Mouse (Mus musculus): Measurements from ENCODE around the gene Mettl26. TPM values are rescaled to one million over a fixed set of nuclear protein-coding genes. Genes with fewer than 3 reads are reported as not detected.

The Mettl26 gene
- polyA plus RNA-seq, 1 experiment, result 6.4 TPM

DNA sequence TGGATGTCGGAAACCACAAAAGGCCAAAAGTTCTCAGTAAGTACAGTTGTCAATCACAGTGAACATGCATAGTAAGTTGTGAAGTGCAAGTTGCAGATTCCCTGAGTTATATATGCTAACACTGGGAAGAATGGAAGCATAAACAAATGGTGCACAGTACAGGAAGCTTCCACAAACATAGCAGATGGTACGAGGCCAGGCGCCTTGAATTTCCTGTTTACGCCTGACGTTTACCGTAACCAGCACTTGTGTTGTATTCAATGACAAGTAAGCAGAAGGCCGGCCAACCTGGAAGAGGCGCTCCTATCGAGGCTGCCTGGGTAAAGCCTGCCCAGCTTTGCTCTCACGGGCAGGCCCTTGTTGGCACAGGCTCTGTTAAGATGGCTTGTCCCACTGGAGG lies 12.6 kb downstream of the Mettl26 start:
- H3K36me3 ChIP-seq (ENCODE audit: control insufficient read depth), result peaks cover 44% of the 10 kb centered on the region
- H3K4me3 ChIP-seq (replicated peaks), result no peak overlapping the region
- no peak for TF ChIP-seq TAL1 (IDR thresholded peaks at IDR 0.05; ENCODE audit: low read length)
- TF ChIP-seq GATA1 (IDR thresholded peaks at IDR 0.05; ENCODE audit: low read length), result no peak
- H3K27me3 ChIP-seq (ENCODE audit: control insufficient read depth), result no peaks in the 10 kb centered on the region
- H3K4me1 ChIP-seq (ENCODE audit: control insufficient read depth), result peaks cover 10% of the 10 kb centered on the region
- H3K9me3 ChIP-seq (ENCODE audit: control insufficient read depth, low read length), result no peaks in the 10 kb centered on the region

DNA sequence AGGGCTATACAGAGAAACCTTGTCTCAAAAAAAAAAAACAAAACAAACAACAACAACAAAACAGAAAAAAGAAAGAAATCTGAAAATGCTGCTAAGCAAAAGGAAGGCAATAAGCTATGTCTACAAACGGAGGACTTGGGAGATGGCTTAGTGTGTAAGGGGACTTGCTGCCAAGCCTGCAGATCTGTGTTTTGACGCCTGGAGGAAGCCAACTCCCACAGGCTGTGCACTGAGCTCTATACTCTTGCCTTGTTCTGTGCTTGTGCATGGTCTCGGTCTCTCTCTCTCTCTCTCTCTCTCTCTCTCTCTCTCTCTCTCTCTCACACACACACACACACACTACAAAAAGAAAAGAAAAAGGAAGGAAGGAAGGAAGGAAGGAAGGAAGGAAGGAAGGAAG lies 14.0 kb downstream of the Mettl26 start:
- no peaks in the 10 kb centered on the region for H3K9me3 ChIP-seq (ENCODE audit: control insufficient read depth, low read length)
- peaks cover 6% of the 10 kb centered on the region for H3K4me1 ChIP-seq (ENCODE audit: control insufficient read depth)
- H3K4me3 ChIP-seq (replicated peaks), result no peak overlapping the region
- TF ChIP-seq TAL1 (IDR thresholded peaks at IDR 0.05; ENCODE audit: low read length) (no peak), GATA1 (IDR thresholded peaks at IDR 0.05; ENCODE audit: low read length) (no peak)
- H3K36me3 ChIP-seq (ENCODE audit: control insufficient read depth), result peaks cover 30% of the 10 kb centered on the region
- H3K27me3 ChIP-seq (ENCODE audit: control insufficient read depth), result no peaks in the 10 kb centered on the region

DNA sequence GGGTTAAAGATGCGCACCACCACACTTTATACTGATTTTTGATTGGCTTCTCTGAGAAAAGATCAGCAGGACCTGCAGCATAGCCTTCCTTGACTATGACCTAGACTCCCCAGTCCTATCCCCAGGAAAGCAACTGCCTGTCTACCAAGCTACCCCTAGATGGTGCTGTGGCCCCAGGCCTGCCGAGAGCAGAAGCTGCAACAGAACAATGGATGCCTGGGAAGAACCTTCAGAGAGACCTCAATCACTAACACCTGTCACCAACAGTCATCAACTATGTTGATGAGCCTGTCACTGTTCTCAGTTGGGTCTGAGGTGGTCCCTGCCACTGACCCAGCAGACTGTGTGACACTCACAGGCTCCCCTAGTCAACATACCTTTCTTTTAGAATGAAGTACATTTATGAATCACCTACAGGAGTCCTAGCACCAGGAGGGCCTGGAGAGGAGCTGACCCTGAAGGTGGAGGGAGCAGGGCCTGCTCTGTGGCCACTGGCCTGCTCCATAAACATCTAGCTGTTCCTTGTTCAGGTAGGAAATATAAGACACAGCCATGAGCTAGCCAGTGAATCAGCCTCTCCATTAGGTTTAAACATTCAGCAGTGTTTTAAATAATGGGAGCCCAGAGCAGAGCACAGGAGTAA lies 19.2 kb downstream of the Mettl26 start:
- peaks cover 10% of the 10 kb centered on the region for H3K36me3 ChIP-seq (ENCODE audit: control insufficient read depth)
- H3K4me3 ChIP-seq (replicated peaks), result no peak overlapping the region
- peaks cover 9% of the 10 kb centered on the region for H3K4me1 ChIP-seq (ENCODE audit: control insufficient read depth)
- H3K27me3 ChIP-seq (ENCODE audit: control insufficient read depth), result no peaks in the 10 kb centered on the region
- no peaks in the 10 kb centered on the region for H3K9me3 ChIP-seq (ENCODE audit: control insufficient read depth, low read length)
- TF ChIP-seq GATA1 (IDR thresholded peaks at IDR 0.05; ENCODE audit: low read length), result no peak
- TF ChIP-seq TAL1 (IDR thresholded peaks at IDR 0.05; ENCODE audit: low read length), result no peak

DNA sequence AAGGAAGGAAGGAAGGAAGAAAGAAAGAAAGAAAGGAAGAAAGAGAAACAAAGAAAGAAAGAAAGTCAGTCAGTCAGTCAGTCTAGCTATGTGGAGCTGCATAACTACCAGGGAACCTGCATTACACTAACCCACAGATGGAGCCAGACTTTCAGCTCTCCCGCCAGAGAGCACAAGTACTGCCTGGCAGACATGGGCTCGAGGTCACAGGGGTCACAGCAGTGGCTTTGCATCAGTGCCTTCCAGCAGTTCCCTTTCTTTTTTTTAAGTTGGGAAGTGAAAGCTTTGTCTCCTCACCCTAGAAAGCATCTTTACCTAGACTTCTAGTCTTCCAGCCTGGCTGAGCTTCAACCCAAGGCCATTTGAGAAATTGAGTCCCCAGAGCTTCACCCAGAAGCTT lies 20.5 kb downstream of the Mettl26 start:
- Histone ChIP-seq H3K27me3 (ENCODE audit: control insufficient read depth) (no peaks in the 10 kb centered on the region), H3K4me3 (replicated peaks) (no peak overlapping the region), H3K36me3 (ENCODE audit: control insufficient read depth) (peaks cover 9% of the 10 kb centered on the region), H3K4me1 (ENCODE audit: control insufficient read depth) (peaks cover 9% of the 10 kb centered on the region), H3K9me3 (ENCODE audit: control insufficient read depth, low read length) (no peaks in the 10 kb centered on the region)
- TF ChIP-seq GATA1 (IDR thresholded peaks at IDR 0.05; ENCODE audit: low read length) (no peak), TAL1 (IDR thresholded peaks at IDR 0.05; ENCODE audit: low read length) (no peak)

DNA sequence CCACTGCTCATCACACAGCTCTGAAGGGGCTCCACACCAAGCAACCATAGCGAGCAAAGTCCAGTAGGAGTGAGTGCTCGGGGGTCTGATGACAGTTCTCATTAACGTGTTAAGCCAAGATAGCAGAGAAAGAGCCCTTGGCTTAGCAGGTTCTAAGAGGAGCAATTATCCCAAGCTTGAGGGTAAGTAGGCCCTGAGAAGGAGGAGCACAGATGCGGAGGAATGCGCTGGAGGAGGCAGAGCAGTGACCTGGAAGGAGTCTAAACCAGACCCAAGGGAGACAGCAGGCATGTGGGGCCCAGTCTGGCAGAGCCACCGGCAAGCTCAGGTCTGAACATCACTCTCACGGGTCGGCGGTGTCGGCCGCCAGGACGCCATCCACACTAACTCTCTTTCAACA lies 21.0 kb downstream of the Mettl26 start:
- no peak for TF ChIP-seq TAL1 (IDR thresholded peaks at IDR 0.05; ENCODE audit: low read length)
- TF ChIP-seq GATA1 (IDR thresholded peaks at IDR 0.05; ENCODE audit: low read length), result no peak
- Histone ChIP-seq H3K4me3 (replicated peaks) (no peak overlapping the region), H3K4me1 (ENCODE audit: control insufficient read depth) (peaks cover 9% of the 10 kb centered on the region), H3K9me3 (ENCODE audit: control insufficient read depth, low read length) (no peaks in the 10 kb centered on the region; the same call in 1 of the 2 replicates), H3K27me3 (ENCODE audit: control insufficient read depth) (no peaks in the 10 kb centered on the region), H3K36me3 (ENCODE audit: control insufficient read depth) (peaks cover 14% of the 10 kb centered on the region)

DNA sequence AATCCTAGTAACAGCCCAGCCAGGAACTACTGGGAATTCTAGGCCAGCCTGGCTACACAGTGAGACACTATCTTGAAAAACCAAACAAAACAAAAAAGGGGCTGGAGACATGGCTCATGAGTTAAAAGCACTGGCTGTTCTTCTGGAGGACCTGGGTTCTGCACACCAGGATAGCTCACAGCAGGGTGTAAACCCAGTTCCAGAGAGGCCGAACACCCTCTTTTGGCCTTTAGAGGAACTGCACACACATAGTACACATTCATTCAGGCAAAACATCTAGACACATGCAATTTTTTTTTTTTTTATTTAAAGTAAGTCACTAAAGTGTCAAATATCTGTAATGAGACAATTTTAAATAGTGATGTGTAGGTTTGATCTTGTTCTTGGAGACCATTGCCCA lies 25.3 kb downstream of the Mettl26 start:
- H3K9me3 ChIP-seq (ENCODE audit: control insufficient read depth, low read length), result no peaks in the 10 kb centered on the region; the same call in 1 of the 2 replicates
- peaks cover 12% of the 10 kb centered on the region for H3K36me3 ChIP-seq (ENCODE audit: control insufficient read depth)
- peaks cover 6% of the 10 kb centered on the region for H3K4me1 ChIP-seq (ENCODE audit: control insufficient read depth)
- TF ChIP-seq TAL1 (IDR thresholded peaks at IDR 0.05; ENCODE audit: low read length) (no peak), GATA1 (IDR thresholded peaks at IDR 0.05; ENCODE audit: low read length) (no peak)
- H3K4me3 ChIP-seq (replicated peaks), result no peak overlapping the region
- no peaks in the 10 kb centered on the region for H3K27me3 ChIP-seq (ENCODE audit: control insufficient read depth)

DNA sequence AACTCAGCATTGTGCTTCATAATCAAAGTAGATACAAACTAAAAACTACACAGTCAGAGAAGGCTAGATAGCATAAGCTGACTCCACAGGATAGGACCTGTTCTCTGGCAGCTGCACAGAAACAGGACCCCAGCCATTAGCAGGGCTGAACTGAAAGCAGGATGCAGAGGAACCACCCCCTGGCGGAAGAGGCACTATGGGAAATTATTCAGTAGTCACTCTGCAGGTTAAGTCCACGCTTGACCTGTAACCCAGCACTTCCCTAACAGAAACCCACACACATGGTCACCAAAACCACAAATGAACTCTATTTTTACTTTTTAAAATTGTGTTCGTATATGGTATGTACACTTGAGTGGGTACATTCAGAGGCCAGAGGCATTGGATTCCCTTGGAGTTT lies 28.2 kb downstream of the Mettl26 start:
- TF ChIP-seq GATA1 (IDR thresholded peaks at IDR 0.05; ENCODE audit: low read length), result no peak
- TF ChIP-seq TAL1 (IDR thresholded peaks at IDR 0.05; ENCODE audit: low read length), result no peak
- Histone ChIP-seq H3K4me3 (replicated peaks) (no peak overlapping the region), H3K4me1 (ENCODE audit: control insufficient read depth) (peaks cover 6% of the 10 kb centered on the region), H3K27me3 (ENCODE audit: control insufficient read depth) (no peaks in the 10 kb centered on the region), H3K9me3 (ENCODE audit: control insufficient read depth, low read length) (no peaks in the 10 kb centered on the region; the same call in 1 of the 2 replicates), H3K36me3 (ENCODE audit: control insufficient read depth) (peaks cover 16% of the 10 kb centered on the region)

DNA sequence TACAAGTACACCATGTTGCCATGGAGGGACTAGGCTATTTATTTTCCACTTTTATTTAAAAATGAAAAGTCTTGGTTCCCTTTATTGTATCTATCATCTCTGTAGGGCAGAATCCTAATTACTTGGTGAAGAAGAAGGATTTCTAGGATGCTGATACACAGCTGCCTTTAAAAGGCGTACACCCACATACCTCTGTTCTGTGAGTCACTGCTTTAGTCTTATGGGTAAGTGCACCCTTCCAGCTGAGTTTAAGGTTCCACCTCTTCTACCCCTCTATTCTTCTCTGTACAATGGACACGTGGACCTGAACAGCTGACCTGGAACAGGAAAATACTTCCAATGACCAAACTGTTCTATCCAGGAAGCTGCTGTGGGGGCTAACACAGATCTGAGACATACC lies 32.8 kb downstream of the Mettl26 start:
- Histone ChIP-seq H3K36me3 (ENCODE audit: control insufficient read depth) (peaks cover 4% of the 10 kb centered on the region), H3K27me3 (ENCODE audit: control insufficient read depth) (no peaks in the 10 kb centered on the region), H3K4me3 (replicated peaks) (no peak overlapping the region), H3K4me1 (ENCODE audit: control insufficient read depth) (peaks cover 16% of the 10 kb centered on the region), H3K9me3 (ENCODE audit: control insufficient read depth, low read length) (no peaks in the 10 kb centered on the region)
- TF ChIP-seq TAL1 (IDR thresholded peaks at IDR 0.05; ENCODE audit: low read length), result no peak
- no peak for TF ChIP-seq GATA1 (IDR thresholded peaks at IDR 0.05; ENCODE audit: low read length)

DNA sequence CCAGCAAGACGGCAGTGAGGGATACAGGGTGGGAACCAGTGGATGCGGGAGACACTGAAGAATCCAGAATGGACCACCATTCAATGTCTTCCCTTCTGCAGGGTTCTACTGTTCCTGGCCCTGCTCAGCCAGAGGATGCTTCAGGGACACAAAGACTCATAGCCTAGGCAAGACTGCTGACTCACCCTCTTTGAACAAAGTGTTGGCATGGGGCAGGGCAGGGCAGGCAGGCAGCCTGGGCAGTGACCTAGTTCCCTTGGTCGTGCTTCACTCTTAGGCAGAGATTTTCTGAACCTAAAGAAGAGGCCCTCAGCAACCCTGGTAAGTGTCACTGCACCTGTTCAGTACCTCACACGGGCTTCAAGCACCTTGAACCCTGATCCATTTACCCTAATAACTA lies 36.9 kb downstream of the Mettl26 start:
- no peaks in the 10 kb centered on the region for H3K27me3 ChIP-seq (ENCODE audit: control insufficient read depth)
- H3K36me3 ChIP-seq (ENCODE audit: control insufficient read depth), result peaks cover 9% of the 10 kb centered on the region
- peaks cover 30% of the 10 kb centered on the region for H3K4me1 ChIP-seq (ENCODE audit: control insufficient read depth)
- no peak overlapping the region for H3K4me3 ChIP-seq (replicated peaks)
- TF ChIP-seq GATA1 (IDR thresholded peaks at IDR 0.05; ENCODE audit: low read length), result no peak
- H3K9me3 ChIP-seq (ENCODE audit: control insufficient read depth, low read length), result no peaks in the 10 kb centered on the region

Data from erythroblast, embryonic 14.5 days (primary cell).